Mouse (Mus musculus): ENCODE measurements around the gene Ahnak. TPM values are rescaled to one million over a fixed set of nuclear protein-coding genes. Genes with fewer than 3 reads are reported as not detected.

Gene Ahnak
- total and polyA plus RNA-seq, 2 experiments = 1.2 to 10.9 TPM

DNA sequence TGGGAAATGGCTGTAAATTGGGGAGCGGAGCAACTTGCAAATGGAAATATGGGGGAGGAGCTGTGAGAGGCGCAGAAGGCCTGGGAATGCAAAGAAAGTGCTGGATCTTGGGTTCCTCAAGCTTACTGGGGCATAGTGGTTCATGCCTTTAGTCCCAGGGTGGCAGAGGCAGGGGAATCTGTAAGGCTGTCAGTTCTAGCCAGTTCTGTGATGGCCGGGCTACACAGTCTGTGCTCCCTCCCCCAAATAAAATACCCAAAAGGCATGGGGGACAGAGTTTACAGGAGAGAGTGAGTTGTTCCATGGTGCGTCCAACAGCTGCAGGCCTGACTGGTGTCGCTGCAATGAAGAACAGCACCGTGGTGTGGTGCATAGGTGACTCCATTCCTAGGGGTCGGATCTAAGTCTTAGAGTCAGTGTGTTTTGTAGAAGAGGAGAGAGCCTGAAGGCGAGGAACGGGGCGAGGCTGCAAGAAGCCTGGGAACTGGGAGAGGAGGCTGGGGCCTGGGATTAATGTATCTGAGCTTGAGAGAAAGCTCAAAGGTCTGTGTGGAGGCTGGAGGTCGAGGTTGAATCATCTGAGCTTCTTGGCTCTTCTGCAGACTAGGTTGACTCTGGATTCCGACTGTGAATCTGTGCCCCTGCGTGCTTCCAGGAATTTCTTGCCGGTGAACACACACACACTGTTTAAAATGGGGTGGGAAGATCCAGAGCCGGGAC lies 578 bp upstream of the Ahnak start:
- 55% methylated on average over 15 of the region's 15 CpGs for WGBS
- no peaks in the 10 kb centered on the region for H3K36me3 ChIP-seq (ENCODE audit: control insufficient read depth, insufficient read depth, low read length)
- peak; percentile 36 for DNase-seq (ENCODE audit: extremely low read depth, low read depth, low spot score)
- peak overlapping the region; percentile 84; the same call in 1 of the 2 replicates for H3K4me3 ChIP-seq (ENCODE audit: insufficient read depth, low read depth, low read length)
- no peaks in the 10 kb centered on the region; the same call in 1 of the 2 replicates for H3K79me2 ChIP-seq (ENCODE audit: control insufficient read depth, insufficient read depth, low read length)
- TF ChIP-seq POLR2A (IDR thresholded peaks at IDR 0.05; ENCODE audit: extremely low read depth, insufficient read depth, low read length) (no peak), CTCF (IDR thresholded peaks at IDR 0.05; ENCODE audit: low read depth, low read length) (no peak)
- H3K4me1 ChIP-seq (ENCODE audit: control insufficient read depth, insufficient read depth, low read length) = peaks cover 3% of the 10 kb centered on the region; the same call in 1 of the 2 replicates
- H3K9ac ChIP-seq (ENCODE audit: low read depth, low read length) = peak overlapping the region; percentile 88
- H3K27ac ChIP-seq (replicated peaks; ENCODE audit: insufficient read depth, low read depth, low read length) = 0 out of 2 replicates have a peak overlapping the region, but pooled peaks have one; percentile 1
- no peaks in the 10 kb centered on the region for H3K27me3 ChIP-seq (ENCODE audit: control insufficient read depth, insufficient read depth, low read length)

DNA sequence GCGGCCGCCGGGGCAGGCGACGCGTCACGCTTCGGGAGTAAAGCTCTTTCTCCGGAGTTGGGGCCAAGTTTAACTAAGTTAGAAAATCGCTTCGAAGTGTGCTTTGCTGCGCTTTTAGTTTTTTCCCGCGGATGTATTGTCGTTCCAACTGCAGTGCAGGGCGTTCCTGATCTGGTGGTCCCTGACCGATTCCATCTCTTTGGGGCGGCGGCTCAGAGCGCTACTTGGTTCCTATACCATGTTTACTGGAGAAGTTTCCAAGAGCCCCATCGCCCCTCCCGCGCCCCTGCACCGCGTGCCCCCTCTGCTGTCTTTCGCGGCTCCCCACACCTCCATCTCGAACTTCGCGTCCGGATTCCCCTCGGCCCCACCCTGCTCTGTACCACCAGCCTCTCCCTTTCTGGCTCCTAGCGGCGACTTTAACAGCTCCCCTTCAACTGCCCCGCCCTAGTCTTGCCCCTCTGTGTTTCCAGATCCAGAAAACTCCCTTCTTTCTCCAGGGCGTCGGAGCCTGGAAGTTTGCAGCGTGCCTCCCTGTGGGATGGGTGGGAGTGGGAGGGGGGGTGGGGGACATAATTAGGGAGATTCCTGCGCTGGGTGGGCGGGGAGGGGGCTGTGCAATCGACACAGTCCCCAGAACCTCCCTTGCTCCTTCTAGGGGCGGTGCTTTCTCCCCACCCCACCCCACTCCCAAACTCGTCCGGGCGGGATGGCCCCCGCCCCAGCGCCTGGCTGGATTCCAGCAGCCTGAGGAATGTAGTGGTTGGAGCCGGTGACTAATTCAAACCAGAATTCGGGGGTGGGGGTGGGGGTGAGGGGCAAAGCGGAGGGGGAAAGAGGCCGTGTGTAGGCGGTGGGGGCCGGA lies 715 bp downstream of the Ahnak start:
- H3K27ac ChIP-seq (replicated peaks; ENCODE audit: insufficient read depth, low read depth, low read length) = peak overlapping the region; percentile 40
- H3K36me3 ChIP-seq (ENCODE audit: control insufficient read depth, insufficient read depth, low read length) = no peaks in the 10 kb centered on the region
- H3K9ac ChIP-seq (ENCODE audit: low read depth, low read length) = peak overlapping the region; percentile 88
- peak overlapping the region; percentile 84 for H3K4me3 ChIP-seq (ENCODE audit: insufficient read depth, low read depth, low read length)
- 5% methylated on average over 53 of the region's 53 CpGs for WGBS
- TF ChIP-seq POLR2A (IDR thresholded peaks at IDR 0.05; ENCODE audit: extremely low read depth, insufficient read depth, low read length) (no peak), CTCF (IDR thresholded peaks at IDR 0.05; ENCODE audit: low read depth, low read length) (no peak)
- no peaks in the 10 kb centered on the region; the same call in 1 of the 2 replicates for H3K79me2 ChIP-seq (ENCODE audit: control insufficient read depth, insufficient read depth, low read length)
- no peak for DNase-seq (ENCODE audit: extremely low read depth, low read depth, low spot score)
- H3K27me3 ChIP-seq (ENCODE audit: control insufficient read depth, insufficient read depth, low read length) = no peaks in the 10 kb centered on the region
- H3K4me1 ChIP-seq (ENCODE audit: control insufficient read depth, insufficient read depth, low read length) = peaks cover 3% of the 10 kb centered on the region; the same call in 1 of the 2 replicates

GRCm38 (mm10) chr19:8990432-8991102 lies 1.5 kb downstream of the Ahnak start:
- Histone ChIP-seq H3K27me3 (ENCODE audit: control insufficient read depth, insufficient read depth, low read length) (no peaks in the 10 kb centered on the region), H3K79me2 (ENCODE audit: control insufficient read depth, insufficient read depth, low read length) (no peaks in the 10 kb centered on the region; the same call in 1 of the 2 replicates), H3K4me1 (ENCODE audit: control insufficient read depth, insufficient read depth, low read length) (peaks cover 3% of the 10 kb centered on the region; the same call in 1 of the 2 replicates), H3K36me3 (ENCODE audit: control insufficient read depth, insufficient read depth, low read length) (no peaks in the 10 kb centered on the region), H3K27ac (replicated peaks; ENCODE audit: insufficient read depth, low read depth, low read length) (peak overlapping the region; percentile 40), H3K4me3 (ENCODE audit: insufficient read depth, low read depth, low read length) (peak overlapping the region; percentile 84), H3K9ac (ENCODE audit: low read depth, low read length) (peak overlapping the region; percentile 52)
- 58% methylated on average over 15 of the region's 15 CpGs for whole genome bisulfite sequencing
- TF ChIP-seq CTCF (IDR thresholded peaks at IDR 0.05; ENCODE audit: low read depth, low read length) (no peak), POLR2A (IDR thresholded peaks at IDR 0.05; ENCODE audit: extremely low read depth, insufficient read depth, low read length) (no peak)
- DNase-seq (ENCODE audit: extremely low read depth, low read depth, low spot score) = no peak

DNA sequence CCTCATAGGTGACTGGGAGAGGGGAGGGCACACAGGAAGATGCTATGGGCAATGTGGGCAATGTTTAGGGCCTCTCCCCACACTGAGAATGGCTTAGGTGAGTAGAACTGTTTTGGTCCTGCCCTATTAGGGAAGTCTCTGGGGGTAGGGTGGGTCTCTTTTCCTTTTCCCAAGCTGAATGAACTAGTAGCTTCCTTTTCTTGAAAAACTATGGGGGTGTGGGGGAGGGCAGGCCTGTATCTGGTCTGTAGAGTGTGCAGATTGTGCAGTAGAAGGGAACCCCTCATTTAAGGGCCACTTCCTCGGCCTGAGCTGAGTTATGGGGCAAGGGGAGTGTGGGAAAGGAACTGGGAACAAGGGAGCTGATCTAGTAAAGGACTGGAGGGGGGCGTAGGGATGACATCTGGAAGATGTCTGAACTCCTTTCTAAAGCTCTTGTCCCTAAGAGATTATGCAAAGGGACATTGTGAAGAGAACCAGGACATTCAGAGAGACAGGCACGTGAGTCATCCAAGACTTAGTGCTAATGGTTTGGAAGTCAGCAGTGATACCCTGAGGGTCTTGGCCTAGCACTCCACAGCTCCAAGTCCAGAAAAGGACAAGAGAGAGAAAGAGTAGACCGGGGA lies 2.3 kb downstream of the Ahnak start:
- Histone ChIP-seq H3K79me2 (ENCODE audit: control insufficient read depth, insufficient read depth, low read length) (no peaks in the 10 kb centered on the region; the same call in 1 of the 2 replicates), H3K27ac (replicated peaks; ENCODE audit: insufficient read depth, low read depth, low read length) (peak overlapping the region; percentile 22; the same call in 1 of the 2 replicates), H3K27me3 (ENCODE audit: control insufficient read depth, insufficient read depth, low read length) (no peaks in the 10 kb centered on the region), H3K4me3 (ENCODE audit: insufficient read depth, low read depth, low read length) (no peak overlapping the region), H3K36me3 (ENCODE audit: control insufficient read depth, insufficient read depth, low read length) (no peaks in the 10 kb centered on the region), H3K4me1 (ENCODE audit: control insufficient read depth, insufficient read depth, low read length) (peaks cover 3% of the 10 kb centered on the region; the same call in 1 of the 2 replicates), H3K9ac (ENCODE audit: low read depth, low read length) (no peak overlapping the region)
- TF ChIP-seq CTCF (IDR thresholded peaks at IDR 0.05; ENCODE audit: low read depth, low read length) (no peak), POLR2A (IDR thresholded peaks at IDR 0.05; ENCODE audit: extremely low read depth, insufficient read depth, low read length) (no peak)
- 86% methylated on average over 4 of the region's 4 CpGs for WGBS
- no peak for DNase-seq (ENCODE audit: extremely low read depth, low read depth, low spot score)
